Mouse (Mus musculus) forebrain, embryonic 15.5 days (tissue): ENCODE data around the gene Pgrmc1. TPM values are rescaled to one million over a fixed set of nuclear protein-coding genes. Genes with fewer than 3 reads are reported as not detected.
A peak's percentile ranks its signal among the peaks of the same experiment; 100 is the strongest.
"Not testable (repeated sequence)": the region's sequence is repeated elsewhere in the genome, so short reads cannot be mapped to it uniquely, and the experiment has no call there.

ENCODE experiments used
- ATAC-seq: fragments of 200-750 bp; cut with Nextera tagmentation; replicated peaks from 2 replicates; pipeline ENCODE4 v1.8.0; 2017; ENCODE audit warnings: mild to moderate bottlenecking, moderate TSS enrichment, moderate library complexity
- H3K27ac ChIP-seq: fragments of 300-500 bp; sonication (generic); replicated peaks from 2 replicates; pipeline ENCODE4 v1.5.1; 2015; ENCODE audit warnings: mild to moderate bottlenecking, inconsistent platforms
- H3K27me3 ChIP-seq: fragments of 300-500 bp; sonication (generic); 2 replicates; pipeline ENCODE4 v1.6.1; 2015; ENCODE audit warnings: inconsistent platforms
- H3K36me3 ChIP-seq: fragments of 300-500 bp; sonication (generic); 2 replicates; pipeline ENCODE4 v1.6.1; 2015; ENCODE audit warnings: mild to moderate bottlenecking, inconsistent platforms
- H3K4me1 ChIP-seq: fragments of 300-500 bp; sonication (generic); 2 replicates; pipeline ENCODE4 v1.6.1; 2015; ENCODE audit warnings: inconsistent platforms
- H3K4me2 ChIP-seq: fragments of 300-500 bp; sonication (generic); replicated peaks from 2 replicates; pipeline ENCODE4 v1.6.1; 2015; ENCODE audit warnings: mild to moderate bottlenecking, inconsistent platforms
- H3K4me3 ChIP-seq: fragments of 300-500 bp; sonication (generic); 2 replicates; pipeline ENCODE4 v1.5.1; 2015; ENCODE audit warnings: mild to moderate bottlenecking, inconsistent platforms
- H3K9ac ChIP-seq: fragments of 300-500 bp; sonication (generic); replicated peaks from 2 replicates; pipeline ENCODE4 v1.6.1; 2015; ENCODE audit warnings: mild to moderate bottlenecking, inconsistent platforms
- H3K9me3 ChIP-seq: fragments of 300-500 bp; sonication (generic); 2 replicates; pipeline ENCODE4 v1.6.1; 2016; ENCODE audit warnings: inconsistent platforms
- WGBS: fragments of 180-500 bp; shearing (Covaris S2); methylation state at CpG from one replicate; pipeline ENCODE4 v1.1.7; 2015; ENCODE audit warnings: mixed read lengths; 5-methylcytosine and 5-hydroxymethylcytosine counted together
- polyA plus RNA-seq: library from polyadenylated mRNA; unstranded; fragments of >200 nt; fragmentation: Nextera tagmentation; extraction: Ambion mirVana; gene quantifications from 2 replicates; pipeline ENCODE4 v1.2.1, GENCODE M21; 2015

Pgrmc1 gene
- polyA plus RNA-seq, 1 experiment from 2014 or later, result 528 TPM

- Histone ChIP-seq H3K9ac (no peak overlapping the region), H3K9me3 (no peaks in the 10 kb centered on the region), H3K27ac (peak overlapping the region; percentile 51), H3K36me3 (no peaks in the 10 kb centered on the region), H3K4me2 (no peak overlapping the region), H3K4me3 (no peak overlapping the region), H3K4me1 (no peaks in the 10 kb centered on the region; the same call in 1 of the 2 replicates), H3K27me3 (no peaks in the 10 kb centered on the region)
- peak; percentile 89 for ATAC-seq
- WGBS, result 57% methylated on average over 8 of the region's 8 CpGs
Measured at GRCm38 (mm10) chrX:36587304-36588209, 10.4 kb upstream of the Pgrmc1 start.

- H3K27me3 ChIP-seq, result no peaks in the 10 kb centered on the region
- no peaks in the 10 kb centered on the region for H3K9me3 ChIP-seq
- H3K27ac ChIP-seq, result no peak overlapping the region
- no peaks in the 10 kb centered on the region for H3K36me3 ChIP-seq
- no peak overlapping the region for H3K4me2 ChIP-seq
- H3K9ac ChIP-seq, result no peak overlapping the region
- WGBS, result 85% methylated on average over 7 of the region's 7 CpGs
- no peak for ATAC-seq
- H3K4me3 ChIP-seq, result no peak overlapping the region
- H3K4me1 ChIP-seq, result no peaks in the 10 kb centered on the region; the same call in 1 of the 2 replicates
Measured at GRCm38 (mm10) chrX:36590266-36590665, 7.7 kb upstream of the Pgrmc1 start.

- H3K4me1 ChIP-seq, result no peaks in the 10 kb centered on the region; the same call in 1 of the 2 replicates
- H3K27ac ChIP-seq, result no peak overlapping the region
- no peak overlapping the region for H3K9ac ChIP-seq
- H3K4me3 ChIP-seq, result no peak overlapping the region
- H3K27me3 ChIP-seq, result no peaks in the 10 kb centered on the region
- 83% methylated on average over 1 of the region's 1 CpGs for WGBS
- no peak overlapping the region for H3K4me2 ChIP-seq
- no peaks in the 10 kb centered on the region for H3K9me3 ChIP-seq
- no peak for ATAC-seq
- no peaks in the 10 kb centered on the region for H3K36me3 ChIP-seq
Measured at GRCm38 (mm10) chrX:36591120-36591519, 6.9 kb upstream of the Pgrmc1 start.

- Histone ChIP-seq H3K27ac (no peak overlapping the region), H3K27me3 (no peaks in the 10 kb centered on the region), H3K9me3 (no peaks in the 10 kb centered on the region), H3K36me3 (no peaks in the 10 kb centered on the region), H3K9ac (no peak overlapping the region), H3K4me3 (no peak overlapping the region), H3K4me1 (no peaks in the 10 kb centered on the region; the same call in 1 of the 2 replicates), H3K4me2 (no peak overlapping the region)
- WGBS, result 69% methylated on average over 4 of the region's 4 CpGs
- ATAC-seq, result no peak
Measured at GRCm38 (mm10) chrX:36591539-36591938, 6.5 kb upstream of the Pgrmc1 start.

GRCm38 (mm10) chrX:36595247-36595646, 2.8 kb upstream of the Pgrmc1 start:
- Histone ChIP-seq H3K4me2 (no peak overlapping the region), H3K9me3 (no peaks in the 10 kb centered on the region), H3K36me3 (no peaks in the 10 kb centered on the region), H3K4me1 (peaks cover 10% of the 10 kb centered on the region), H3K27ac (no peak overlapping the region), H3K27me3 (no peaks in the 10 kb centered on the region), H3K9ac (no peak overlapping the region), H3K4me3 (no peak overlapping the region)
- WGBS, result 90% methylated on average over 3 of the region's 3 CpGs
- ATAC-seq, result no peak

GRCm38 (mm10) chrX:36596483-36597120, 1.4 kb upstream of the Pgrmc1 start:
- peaks cover 18% of the 10 kb centered on the region for H3K4me1 ChIP-seq
- not testable (repeated sequence) for H3K9ac ChIP-seq, ATAC-seq, H3K9me3 ChIP-seq, H3K4me3 ChIP-seq, H3K27ac ChIP-seq, H3K36me3 ChIP-seq, H3K4me2 ChIP-seq, H3K27me3 ChIP-seq
- 43% methylated on average over 3 of the region's 5 CpGs for WGBS

- Histone ChIP-seq H3K9me3 (no peaks in the 10 kb centered on the region), H3K27me3 (no peaks in the 10 kb centered on the region), H3K4me1 (peaks cover 18% of the 10 kb centered on the region), H3K36me3 (peaks cover 3% of the 10 kb centered on the region; the same call in 1 of the 2 replicates), H3K27ac (peak overlapping the region; percentile 88), H3K4me2 (peak overlapping the region; percentile 54), H3K4me3 (peak overlapping the region; percentile 69), H3K9ac (peak overlapping the region; percentile 81)
- peak; percentile 66 for ATAC-seq
- 31% methylated on average over 40 of the region's 41 CpGs for WGBS
Measured at GRCm38 (mm10) chrX:36598390-36598810, 394 bp downstream of the Pgrmc1 start.

- 28% methylated on average over 14 of the region's 14 CpGs for WGBS
- Histone ChIP-seq H3K4me3 (peak overlapping the region; percentile 69), H3K9ac (peak overlapping the region; percentile 81), H3K4me2 (peak overlapping the region; percentile 54), H3K27me3 (no peaks in the 10 kb centered on the region), H3K27ac (peak overlapping the region; percentile 88), H3K36me3 (peaks cover 3% of the 10 kb centered on the region; the same call in 1 of the 2 replicates), H3K4me1 (peaks cover 18% of the 10 kb centered on the region), H3K9me3 (no peaks in the 10 kb centered on the region)
- peak; percentile 47 for ATAC-seq
Measured at GRCm38 (mm10) chrX:36598861-36599344, 897 bp downstream of the Pgrmc1 start.

- WGBS, result 22% methylated on average over 3 of the region's 3 CpGs
- H3K9me3 ChIP-seq, result no peaks in the 10 kb centered on the region
- H3K27ac ChIP-seq, result no peak overlapping the region
- H3K36me3 ChIP-seq, result peaks cover 4% of the 10 kb centered on the region; the same call in 1 of the 2 replicates
- H3K4me3 ChIP-seq, result peak overlapping the region; percentile 69
- peak overlapping the region; percentile 54 for H3K4me2 ChIP-seq
- H3K27me3 ChIP-seq, result no peaks in the 10 kb centered on the region
- peak overlapping the region; percentile 81 for H3K9ac ChIP-seq
- H3K4me1 ChIP-seq, result peaks cover 18% of the 10 kb centered on the region
- ATAC-seq, result no peak
Measured at GRCm38 (mm10) chrX:36599656-36600055, 1.6 kb downstream of the Pgrmc1 start.

- H3K4me1 ChIP-seq, result peaks cover 18% of the 10 kb centered on the region
- H3K4me2 ChIP-seq, result peak overlapping the region; percentile 54
- peak overlapping the region; percentile 69 for H3K4me3 ChIP-seq
- no peaks in the 10 kb centered on the region for H3K27me3 ChIP-seq
- H3K9me3 ChIP-seq, result no peaks in the 10 kb centered on the region
- H3K9ac ChIP-seq, result no peak overlapping the region
- peaks cover 8% of the 10 kb centered on the region for H3K36me3 ChIP-seq
- ATAC-seq, result no peak
- no peak overlapping the region for H3K27ac ChIP-seq
- WGBS, result 68% methylated on average over 8 of the region's 8 CpGs
Measured at GRCm38 (mm10) chrX:36600066-36600465, 2.1 kb downstream of the Pgrmc1 start.

- peaks cover 18% of the 10 kb centered on the region for H3K4me1 ChIP-seq
- H3K27ac ChIP-seq, result no peak overlapping the region
- no peak for ATAC-seq
- no peak overlapping the region for H3K9ac ChIP-seq
- 95% methylated on average over 2 of the region's 2 CpGs for WGBS
- H3K27me3 ChIP-seq, result no peaks in the 10 kb centered on the region
- no peak overlapping the region for H3K4me3 ChIP-seq
- H3K9me3 ChIP-seq, result no peaks in the 10 kb centered on the region
- H3K36me3 ChIP-seq, result peaks cover 14% of the 10 kb centered on the region
- H3K4me2 ChIP-seq, result no peak overlapping the region
Measured at GRCm38 (mm10) chrX:36602926-36603325, 4.9 kb downstream of the Pgrmc1 start.

- no peak for ATAC-seq
- no peak overlapping the region for H3K4me3 ChIP-seq
- 91% methylated on average over 4 of the region's 4 CpGs for WGBS
Measured at GRCm38 (mm10) chrX:36604040-36604439, 6.0 kb downstream of the Pgrmc1 start.

More at GRCm38 (mm10) chrX:36604040-36604439, 6.0 kb downstream of the Pgrmc1 start:
- Histone ChIP-seq H3K27me3 (no peaks in the 10 kb centered on the region), H3K27ac (no peak overlapping the region), H3K9ac (no peak overlapping the region), H3K4me1 (peaks cover 18% of the 10 kb centered on the region), H3K36me3 (peaks cover 14% of the 10 kb centered on the region), H3K9me3 (no peaks in the 10 kb centered on the region), H3K4me2 (no peak overlapping the region)
